In genomic region chr15:86061221-86061620, GRCm38 (mm10) we compare ENCODE assay signal across 10 mouse cellular contexts. TPM values are rescaled to one million over a fixed set of nuclear protein-coding genes. Genes with fewer than 3 reads are reported as not detected.
DNase-seq lines count a peak whose midpoint lies in the region; ATAC-seq and TF ChIP-seq lines count a peak whose summit lies in the region.
"Had no signal": no experiment of that assay in that cellular context is flagged by ENCODE, and none has a peak within 500 bp of the region (broad histone marks: within the 10 kb centered on the region; RNA-seq: fewer than 3 reads in every experiment).

No protein-coding gene starts in this region.

- no peak for TF ChIP-seq CTCF in G1E (IDR thresholded peaks at IDR 0.05; ENCODE audit: low read depth, low read length)
- no peak for TF ChIP-seq CTCF in liver, postnatal 0 days (IDR thresholded peaks at IDR 0.05; ENCODE audit: low read depth)

- no peak overlapping the region for H3K27ac ChIP-seq in heart, embryonic 12.5 days (ENCODE audit: poor library complexity, severe bottlenecking)
- H3K27ac ChIP-seq in heart, embryonic 10.5 days: no peak overlapping the region
- H3K27ac ChIP-seq in hindbrain, embryonic 11.5 days (ENCODE audit: low read depth, low read length): no peak overlapping the region
- H3K27ac ChIP-seq in liver, postnatal 0 days (ENCODE audit: low read depth): peak overlapping the region; percentile 57
- H3K27ac ChIP-seq: macrophage had no signal

- H3K9ac ChIP-seq in heart, embryonic 12.5 days: no peak overlapping the region
- H3K9ac ChIP-seq in hindbrain, embryonic 11.5 days (ENCODE audit: low read depth, low read length): peak overlapping the region; percentile 15; the same call in 1 of the 2 replicates
- H3K9ac ChIP-seq in liver, postnatal 0 days (replicated peaks): peak overlapping the region; percentile 41

- 83% methylated on average over 7 of the region's 7 CpGs for WGBS in heart, embryonic 12.5 days
- WGBS in heart, embryonic 10.5 days: 86% methylated on average over 7 of the region's 7 CpGs
- 93% methylated on average over 7 of the region's 7 CpGs for WGBS in hindbrain, embryonic 11.5 days
- 68% methylated on average over 7 of the region's 7 CpGs for WGBS in liver, postnatal 0 days (ENCODE audit: insufficient replicate concordance)

- H3K27me3 ChIP-seq in heart, embryonic 12.5 days (replicated peaks): no peaks in the 10 kb centered on the region; the same call in 1 of the 2 replicates
- H3K27me3 ChIP-seq in heart, embryonic 10.5 days (ENCODE audit: insufficient read depth, poor library complexity, severe bottlenecking): no peaks in the 10 kb centered on the region
- H3K27me3 ChIP-seq in G1E (ENCODE audit: insufficient read depth, low read length): no peaks in the 10 kb centered on the region
- H3K27me3 ChIP-seq in hindbrain, embryonic 11.5 days (ENCODE audit: control insufficient read depth, insufficient read depth, low read length): no peaks in the 10 kb centered on the region
- no peaks in the 10 kb centered on the region for H3K27me3 ChIP-seq in liver, postnatal 0 days (ENCODE audit: insufficient read depth, low read length)

- no peak for TF ChIP-seq EP300 in liver, postnatal 0 days (IDR thresholded peaks at IDR 0.05; ENCODE audit: low read depth)

- no peak for ATAC-seq in heart, embryonic 12.5 days (ENCODE audit: insufficient number of reproducible peaks, low FRiP score)
- no peak for ATAC-seq in G1E (ENCODE audit: extremely low read depth, insufficient number of reproducible peaks, low FRiP score, poor library complexity, severe bottlenecking)
- ATAC-seq in hindbrain, embryonic 11.5 days (ENCODE audit: low FRiP score): no peak
- no peak for ATAC-seq in liver, postnatal 0 days
- no peak for ATAC-seq in monocyte, adult 5-6 weeks (replicated peaks; ENCODE audit: insufficient number of reproducible peaks, low FRiP score, low TSS enrichment, poor library complexity, severe bottlenecking)

- peaks cover 62% of the 10 kb centered on the region for H3K4me1 ChIP-seq in heart, embryonic 12.5 days (replicated peaks)
- peaks cover 73% of the 10 kb centered on the region for H3K4me1 ChIP-seq in heart, embryonic 10.5 days
- peaks cover 91% of the 10 kb centered on the region for H3K4me1 ChIP-seq in G1E (ENCODE audit: insufficient read depth, low read depth, low read length)
- no peaks in the 10 kb centered on the region for H3K4me1 ChIP-seq in hindbrain, embryonic 11.5 days (replicated peaks; ENCODE audit: control insufficient read depth, insufficient read depth, low read length)
- peaks cover 65% of the 10 kb centered on the region for H3K4me1 ChIP-seq in liver, postnatal 0 days (ENCODE audit: insufficient read depth)

- 0 out of 2 replicates have a peak, but pooled peaks cover 3% of the 10 kb centered on the region for H3K9me3 ChIP-seq in heart, embryonic 12.5 days (replicated peaks)
- no peaks in the 10 kb centered on the region for H3K9me3 ChIP-seq in heart, embryonic 10.5 days
- H3K9me3 ChIP-seq in G1E (replicated peaks): peaks cover 8% of the 10 kb centered on the region
- no peaks in the 10 kb centered on the region for H3K9me3 ChIP-seq in hindbrain, embryonic 11.5 days (ENCODE audit: control insufficient read depth, low read length)
- no peaks in the 10 kb centered on the region for H3K9me3 ChIP-seq in liver, postnatal 0 days (ENCODE audit: low read length)

- no peak for DNase-seq in heart, embryonic 10.5 days (ENCODE audit: low spot score)
- no peak for DNase-seq in G1E (ENCODE audit: low spot score)
- DNase-seq in hindbrain, embryonic 11.5 days (ENCODE audit: low spot score): no peak
- no peak for DNase-seq in liver, postnatal 0 days
- no peak for DNase-seq in lung, postnatal 36 days
- DNase-seq in gastrocnemius, adult 8-10 months (ENCODE audit: low spot score in 2 of 2): no peak
- DNase-seq: retina, postnatal 1 day had no signal

- no peaks in the 10 kb centered on the region for H3K36me3 ChIP-seq in heart, embryonic 12.5 days
- peaks cover 4% of the 10 kb centered on the region; the same call in 1 of the 2 replicates for H3K36me3 ChIP-seq in heart, embryonic 10.5 days
- H3K36me3 ChIP-seq in G1E (replicated peaks): peaks cover 60% of the 10 kb centered on the region
- H3K36me3 ChIP-seq in hindbrain, embryonic 11.5 days (ENCODE audit: control insufficient read depth, insufficient read depth, low read length): no peaks in the 10 kb centered on the region
- H3K36me3 ChIP-seq in liver, postnatal 0 days (replicated peaks; ENCODE audit: insufficient read depth, low read length): peaks cover 5% of the 10 kb centered on the region; the same call in 1 of the 2 replicates

- peak overlapping the region; percentile 26; the same call in 1 of the 2 replicates for H3K4me2 ChIP-seq in heart, embryonic 12.5 days
- H3K4me2 ChIP-seq in hindbrain, embryonic 11.5 days (replicated peaks; ENCODE audit: low read depth, low read length): no peak overlapping the region; the same call in 1 of the 2 replicates
- H3K4me2 ChIP-seq in liver, postnatal 0 days (ENCODE audit: low read depth, low read length): peak overlapping the region; percentile 99

- H3K4me3 ChIP-seq in heart, embryonic 12.5 days: no peak overlapping the region
- H3K4me3 ChIP-seq in heart, embryonic 10.5 days: no peak overlapping the region
- peak overlapping the region; percentile 97; the same call in 1 of the 2 replicates for H3K4me3 ChIP-seq in G1E (ENCODE audit: low read depth, low read length)
- H3K4me3 ChIP-seq in hindbrain, embryonic 11.5 days (ENCODE audit: low read depth, low read length): no peak overlapping the region; the same call in 1 of the 2 replicates
- H3K4me3 ChIP-seq in liver, postnatal 0 days (ENCODE audit: low read depth, low read length): no peak overlapping the region

RNA-seq across cellular contexts. Expression of gene Gramd4, which starts 3.7 kb away (rescaled TPM):
- 14.3 and 14.8 TPM in 2 replicates for polyA plus RNA-seq in heart, embryonic 12.5 days (2016; fragmentation: Nextera tagmentation; extraction: Ambion mirVana)
- polyA plus RNA-seq in heart, embryonic 10.5 days (2016; fragmentation: Nextera tagmentation; extraction: Ambion mirVana): 9.6 and 11.6 TPM in 2 replicates
- total RNA-seq in G1E (2014; fragmentation: Nextera tagmentation) (23.2 and 23.6 TPM in 2 replicates), G1E (2017) (55.4 and 56.8 TPM in 2 replicates)
- polyA plus RNA-seq in G1E (2012): 33.4 and 35.2 TPM in 2 replicates
- polyA plus RNA-seq in hindbrain, embryonic 11.5 days (2014; fragmentation: Nextera tagmentation; extraction: Ambion mirVana): 8.7 and 10.1 TPM in 2 replicates
- 3.2 and 3.7 TPM in 2 replicates for polyA plus RNA-seq in liver, postnatal 0 days (2015; fragmentation: Nextera tagmentation; extraction: Ambion mirVana)
- 112 to 191 TPM (median 137 TPM) in 3 replicates for total RNA-seq in monocyte, adult 5-6 weeks (2017)
- total RNA-seq in gastrocnemius, adult 8-10 months (2022): 1 to 10 TPM; 5.8 to 9.2 (median 8.1) TPM

RNA-seq across cellular contexts. Expression of gene Celsr1, which starts 27.6 kb away (rescaled TPM):
- polyA plus RNA-seq in heart, embryonic 12.5 days (2016; fragmentation: Nextera tagmentation; extraction: Ambion mirVana): 2.0 and 2.3 TPM in 2 replicates
- polyA plus RNA-seq in heart, embryonic 10.5 days (2016; fragmentation: Nextera tagmentation; extraction: Ambion mirVana): 1.3 and 2.3 TPM in 2 replicates
- total RNA-seq in G1E (2014; fragmentation: Nextera tagmentation) (4.6 and 4.7 TPM in 2 replicates), G1E (2017) (1.3 TPM in 2 replicates)
- polyA plus RNA-seq in G1E (2012): 21.7 and 27.6 TPM in 2 replicates
- polyA plus RNA-seq in hindbrain, embryonic 11.5 days (2014; fragmentation: Nextera tagmentation; extraction: Ambion mirVana): 4.6 and 5.1 TPM in 2 replicates
- polyA plus RNA-seq in liver, postnatal 0 days (2015; fragmentation: Nextera tagmentation; extraction: Ambion mirVana): 0.09 and 0.11 TPM in 2 replicates
- total RNA-seq in monocyte, adult 5-6 weeks (2017): 0.11 to 2.1 TPM (median 0.76 TPM) in 3 replicates
- under 1 TPM; 0.02 to 0.36 (median 0.10) TPM for total RNA-seq in gastrocnemius, adult 8-10 months (2022)
- polyA plus RNA-seq: macrophage had no signal
